Mouse (Mus musculus) limb, embryonic 13.5 days (tissue): ENCODE data around the gene Scarb2. TPM values are rescaled to one million over a fixed set of nuclear protein-coding genes. Genes with fewer than 3 reads are reported as not detected.

Source experiments
- ATAC-seq: fragments of 200-750 bp; cut with Nextera tagmentation; 2 replicates; pipeline ENCODE4 v1.8.0; 2017; ENCODE audit warnings: low read depth, moderate number of reproducible peaks, moderate TSS enrichment; ENCODE audit not compliant: low FRiP score
- H3K27ac ChIP-seq: fragments of 300-500 bp; sonication (generic); 2 replicates; pipeline ENCODE4 v1.5.1; 2015; ENCODE audit warnings: inconsistent platforms, mild to moderate bottlenecking, moderate library complexity
- H3K27me3 ChIP-seq: fragments of 300-500 bp; sonication (generic); 2 replicates; pipeline ENCODE4 v1.6.1; 2015; ENCODE audit warnings: mild to moderate bottlenecking, inconsistent platforms
- H3K36me3 ChIP-seq: fragments of 300-500 bp; sonication (generic); 2 replicates; pipeline ENCODE4 v1.6.1; 2015; ENCODE audit warnings: inconsistent platforms, mild to moderate bottlenecking, moderate library complexity
- H3K4me1 ChIP-seq: fragments of 300-500 bp; sonication (generic); 2 replicates; pipeline ENCODE4 v1.6.1; 2015; ENCODE audit warnings: inconsistent platforms
- H3K4me2 ChIP-seq: fragments of 300-500 bp; sonication (generic); replicated peaks from 2 replicates; pipeline ENCODE4 v1.6.1; 2015; ENCODE audit warnings: inconsistent platforms, mild to moderate bottlenecking, moderate library complexity
- H3K4me3 ChIP-seq: fragments of 300-500 bp; sonication (generic); 2 replicates; pipeline ENCODE4 v1.5.1; 2015; ENCODE audit warnings: moderate library complexity, mild to moderate bottlenecking, inconsistent platforms
- H3K9ac ChIP-seq: fragments of 300-500 bp; sonication (generic); 2 replicates; pipeline ENCODE4 v1.6.1; 2015; ENCODE audit warnings: mild to moderate bottlenecking, inconsistent platforms
- H3K9me3 ChIP-seq: fragments of 300-500 bp; sonication (generic); 2 replicates; pipeline ENCODE4 v1.6.1; 2016; ENCODE audit warnings: inconsistent platforms
- WGBS: fragments of 180-500 bp; shearing (Covaris S2); methylation state at CpG from one replicate; pipeline ENCODE4 v1.1.7; 2015; 5-methylcytosine and 5-hydroxymethylcytosine counted together
- polyA plus RNA-seq: library from polyadenylated mRNA; unstranded; fragments of >200 nt; fragmentation: Nextera tagmentation; extraction: Ambion mirVana; gene quantifications from 2 replicates; pipeline ENCODE4 v1.2.1, GENCODE M21; 2015

Scarb2 gene
- polyA plus RNA-seq, 1 experiment from 2014 or later: 12.2 TPM

DNA sequence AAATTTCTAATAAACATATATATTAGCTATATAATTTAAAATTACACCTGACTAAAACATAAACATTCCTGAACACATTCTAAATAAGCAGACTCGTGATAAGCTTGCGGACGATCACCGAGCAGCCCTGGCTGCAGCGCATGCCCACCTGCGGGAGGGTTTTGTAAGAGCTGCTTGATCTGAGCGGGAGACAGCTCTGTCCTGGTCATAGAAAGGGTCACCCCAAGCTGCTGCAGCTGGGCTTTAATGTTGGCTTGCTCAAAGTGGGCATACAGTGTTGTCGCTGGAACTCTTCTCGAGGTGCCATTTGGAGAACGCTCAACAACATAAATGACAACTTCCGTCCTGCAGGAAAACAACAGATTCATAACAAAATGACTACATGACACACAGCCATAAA is 82.5 kb downstream of the Scarb2 start:
- Histone ChIP-seq H3K9me3 (no peaks in the 10 kb centered on the region), H3K27me3 (no peaks in the 10 kb centered on the region), H3K4me1 (no peaks in the 10 kb centered on the region), H3K36me3 (peaks cover 84% of the 10 kb centered on the region), H3K4me3 (no peak overlapping the region), H3K4me2 (no peak overlapping the region), H3K9ac (no peak overlapping the region), H3K27ac (no peak overlapping the region)
- ATAC-seq: no peak
- 92% methylated on average over 11 of the region's 11 CpGs for WGBS

DNA sequence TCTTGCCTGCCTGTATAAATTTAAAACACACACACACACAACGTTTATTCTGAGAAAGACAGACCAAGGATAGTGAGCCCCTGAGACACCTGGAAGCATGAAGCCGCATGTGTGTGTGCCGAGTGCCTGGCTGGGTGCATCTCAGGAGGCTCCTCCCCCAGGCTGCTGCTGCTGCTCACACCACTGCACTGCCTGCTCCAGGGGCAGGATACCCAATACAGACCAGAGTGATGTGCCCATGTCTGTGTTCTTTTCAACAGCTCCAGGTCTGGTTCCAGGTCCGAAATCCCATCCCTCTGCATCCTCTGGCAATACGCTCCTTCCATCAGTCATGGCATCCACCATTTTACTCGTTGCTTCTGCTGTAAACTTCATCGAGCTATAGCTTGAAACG is 92.7 kb downstream of the Scarb2 start:
- Histone ChIP-seq H3K36me3 (peaks cover 42% of the 10 kb centered on the region), H3K27me3 (no peaks in the 10 kb centered on the region), H3K4me3 (no peak overlapping the region), H3K4me2 (no peak overlapping the region), H3K9ac (no peak overlapping the region), H3K9me3 (no peaks in the 10 kb centered on the region), H3K4me1 (no peaks in the 10 kb centered on the region), H3K27ac (no peak overlapping the region)
- no peak for ATAC-seq
- WGBS: 80% methylated on average over 8 of the region's 8 CpGs

DNA sequence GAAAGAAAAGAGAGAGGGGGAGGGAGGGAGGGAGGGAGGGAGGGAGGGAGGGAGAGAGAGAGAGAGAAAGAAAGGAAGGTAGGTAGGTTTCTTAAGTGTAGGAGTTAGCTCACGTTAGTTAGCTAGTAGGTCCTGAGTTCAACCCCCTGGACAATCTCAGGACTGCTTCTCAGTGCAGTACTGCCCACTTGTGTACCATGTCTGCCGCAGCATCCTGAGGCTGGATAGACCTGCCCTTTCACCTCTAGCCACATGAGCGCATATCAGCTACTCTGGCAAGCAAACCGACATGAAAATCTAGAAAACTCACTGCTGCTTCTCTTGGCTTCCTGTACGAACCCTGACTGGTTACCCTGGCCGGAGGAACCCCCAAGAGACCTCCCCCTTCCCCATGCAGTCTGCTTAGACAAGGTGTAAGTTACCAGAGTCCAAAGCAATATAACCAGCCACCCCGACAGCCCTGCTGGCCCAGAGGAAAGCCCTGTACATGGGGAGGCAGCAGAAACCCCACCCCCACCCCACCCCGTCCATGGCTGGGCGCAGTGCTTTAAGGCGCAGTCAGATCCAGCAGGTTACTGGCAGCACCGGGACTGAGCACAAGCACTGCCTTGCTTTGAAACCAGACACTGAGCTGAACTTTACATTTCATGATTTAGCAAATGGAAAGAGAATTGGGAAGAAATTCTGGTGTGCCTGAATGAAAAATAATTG is 93.2 kb downstream of the Scarb2 start:
- H3K36me3 ChIP-seq: peaks cover 39% of the 10 kb centered on the region
- H3K9me3 ChIP-seq: no peaks in the 10 kb centered on the region
- no peaks in the 10 kb centered on the region for H3K27me3 ChIP-seq
- no peaks in the 10 kb centered on the region for H3K4me1 ChIP-seq
- WGBS: 87% methylated on average over 11 of the region's 11 CpGs
- H3K4me3 ChIP-seq: no peak overlapping the region
- no peak overlapping the region for H3K27ac ChIP-seq
- no peak overlapping the region for H3K4me2 ChIP-seq
- H3K9ac ChIP-seq: no peak overlapping the region
- ATAC-seq: no peak

- Histone ChIP-seq H3K4me2 (no peak overlapping the region), H3K36me3 (peaks cover 23% of the 10 kb centered on the region), H3K27ac (no peak overlapping the region), H3K4me1 (no peaks in the 10 kb centered on the region), H3K9ac (no peak overlapping the region), H3K27me3 (no peaks in the 10 kb centered on the region), H3K9me3 (no peaks in the 10 kb centered on the region), H3K4me3 (no peak overlapping the region)
- 69% methylated on average over 7 of the region's 7 CpGs for WGBS
- ATAC-seq: no peak
Observed at GRCm38 (mm10) chr5:92411461-92412140, 95.0 kb downstream of the Scarb2 start.

DNA sequence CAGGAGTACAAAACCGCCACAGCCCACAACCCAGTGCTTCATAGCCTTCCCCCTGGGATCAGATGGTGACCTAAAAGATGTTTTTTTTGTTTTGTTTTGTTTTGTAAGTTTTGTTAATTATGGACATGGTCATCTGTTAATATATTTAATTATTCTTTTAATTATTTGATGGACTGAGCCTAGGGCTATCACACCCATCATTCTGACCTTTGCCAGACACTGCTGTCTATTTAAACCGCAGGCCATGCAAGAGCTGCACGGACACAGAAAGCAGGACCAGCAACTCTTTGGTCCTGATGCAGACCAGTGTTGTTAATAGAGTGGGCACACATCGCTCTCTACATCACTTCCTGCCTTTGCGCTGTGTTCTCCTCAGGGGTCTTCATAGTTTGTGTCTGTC is 96.1 kb downstream of the Scarb2 start:
- 80% methylated on average over 5 of the region's 5 CpGs for WGBS
- H3K9ac ChIP-seq: no peak overlapping the region
- H3K4me2 ChIP-seq: no peak overlapping the region
- no peak overlapping the region for H3K4me3 ChIP-seq
- no peaks in the 10 kb centered on the region for H3K9me3 ChIP-seq
- no peak overlapping the region for H3K27ac ChIP-seq
- H3K36me3 ChIP-seq: peaks cover 16% of the 10 kb centered on the region
- H3K27me3 ChIP-seq: no peaks in the 10 kb centered on the region
- no peaks in the 10 kb centered on the region for H3K4me1 ChIP-seq
- ATAC-seq: no peak

GRCm38 (mm10) chr5:92409361-92410155 is 97.1 kb downstream of the Scarb2 start:
- no peak overlapping the region for H3K27ac ChIP-seq
- 74% methylated on average over 9 of the region's 9 CpGs for WGBS
- H3K4me3 ChIP-seq: no peak overlapping the region
- H3K9ac ChIP-seq: no peak overlapping the region
- peaks cover 9% of the 10 kb centered on the region for H3K36me3 ChIP-seq
- H3K27me3 ChIP-seq: no peaks in the 10 kb centered on the region
- H3K4me1 ChIP-seq: no peaks in the 10 kb centered on the region; the same call in 1 of the 2 replicates
- H3K9me3 ChIP-seq: no peaks in the 10 kb centered on the region
- H3K4me2 ChIP-seq: no peak overlapping the region
- no peak for ATAC-seq

GRCm38 (mm10) chr5:92404400-92404678 is 102.3 kb downstream of the Scarb2 start:
- no peaks in the 10 kb centered on the region for H3K36me3 ChIP-seq
- no peaks in the 10 kb centered on the region for H3K27me3 ChIP-seq
- H3K4me3 ChIP-seq: no peak overlapping the region
- peaks cover 11% of the 10 kb centered on the region for H3K4me1 ChIP-seq
- WGBS: 12% methylated on average over 2 of the region's 2 CpGs
- H3K27ac ChIP-seq: no peak overlapping the region
- no peak for ATAC-seq
- 0 out of 2 replicates have a peak overlapping the region, but pooled peaks have one; percentile 7 for H3K4me2 ChIP-seq
- H3K9ac ChIP-seq: no peak overlapping the region
- no peaks in the 10 kb centered on the region for H3K9me3 ChIP-seq

DNA sequence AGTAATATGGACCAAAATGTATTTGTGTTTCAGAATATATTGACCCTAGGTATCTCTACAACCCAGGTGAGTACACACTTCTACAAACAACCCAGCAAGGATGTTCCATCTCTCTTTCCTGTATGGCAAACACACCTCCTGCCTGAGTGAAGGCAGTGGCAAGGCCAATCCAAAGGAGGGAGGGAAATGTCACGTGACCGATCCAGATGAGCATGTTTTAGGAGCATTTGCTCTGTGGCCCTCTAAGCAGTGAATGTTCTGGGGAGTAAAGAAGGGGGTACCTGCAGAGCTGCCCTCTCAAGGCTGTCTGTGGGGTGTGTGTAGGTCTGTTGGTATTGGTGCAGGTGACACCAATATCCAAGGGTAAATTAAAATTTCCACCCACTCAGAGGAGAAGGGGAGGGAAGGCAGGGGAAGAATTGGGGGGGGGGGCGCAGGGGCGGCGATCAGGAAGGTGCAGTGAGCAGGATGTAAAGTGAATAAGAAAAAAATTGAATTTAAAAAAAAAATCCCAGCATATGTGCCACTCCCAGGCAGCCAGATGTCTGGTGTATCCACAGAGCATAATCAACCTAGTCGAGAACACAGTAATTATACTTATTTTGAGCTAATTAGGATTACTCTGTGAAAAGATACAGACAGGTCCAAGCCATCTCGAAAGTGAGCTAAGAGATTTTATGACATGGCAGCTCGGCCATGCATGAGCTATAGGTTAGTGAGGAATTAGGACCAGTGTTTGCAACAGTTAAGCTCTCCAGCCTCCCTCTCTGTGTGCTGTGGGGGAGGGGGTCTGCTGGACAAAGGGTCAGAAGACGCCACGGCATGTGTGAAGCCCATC is 102.9 kb downstream of the Scarb2 start:
- H3K27me3 ChIP-seq: no peaks in the 10 kb centered on the region
- 35% methylated on average over 10 of the region's 10 CpGs for WGBS
- no peaks in the 10 kb centered on the region for H3K9me3 ChIP-seq
- peak; percentile 59; the same call in 1 of the 2 replicates for ATAC-seq
- no peak overlapping the region for H3K4me3 ChIP-seq
- no peak overlapping the region for H3K9ac ChIP-seq
- peaks cover 11% of the 10 kb centered on the region for H3K4me1 ChIP-seq
- 0 out of 2 replicates have a peak overlapping the region, but pooled peaks have one; percentile 7 for H3K4me2 ChIP-seq
- H3K36me3 ChIP-seq: no peaks in the 10 kb centered on the region
- H3K27ac ChIP-seq: no peak overlapping the region

DNA sequence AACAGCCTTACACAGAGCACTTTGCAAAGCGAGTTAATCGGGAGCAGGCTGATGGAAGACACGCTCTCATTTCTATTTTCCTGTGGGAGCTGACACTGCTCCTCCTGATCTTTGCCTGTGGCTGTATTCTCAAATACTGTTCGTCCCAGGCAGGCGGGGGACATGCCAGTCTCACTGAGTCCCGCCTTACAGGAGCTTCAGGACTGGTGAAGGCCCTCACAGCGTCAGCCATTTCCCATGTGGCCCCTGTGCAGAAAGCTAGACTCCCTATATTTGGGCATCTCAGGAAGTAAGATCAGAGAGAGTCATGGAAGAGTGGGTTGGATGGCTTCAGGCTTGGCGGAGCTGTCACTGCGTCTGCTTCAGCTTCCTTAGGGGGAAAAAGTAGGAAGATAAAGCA is 103.8 kb downstream of the Scarb2 start:
- Histone ChIP-seq H3K27me3 (no peaks in the 10 kb centered on the region), H3K27ac (no peak overlapping the region), H3K4me1 (peaks cover 11% of the 10 kb centered on the region), H3K9ac (no peak overlapping the region), H3K4me2 (no peak overlapping the region), H3K4me3 (no peak overlapping the region), H3K9me3 (no peaks in the 10 kb centered on the region), H3K36me3 (no peaks in the 10 kb centered on the region)
- WGBS: 80% methylated on average over 9 of the region's 9 CpGs
- no peak for ATAC-seq

GRCm38 (mm10) chr5:92398153-92398552 is 108.5 kb downstream of the Scarb2 start:
- ATAC-seq: peak; percentile 86; the same call in 1 of the 2 replicates
- Histone ChIP-seq H3K27ac (no peak overlapping the region), H3K9me3 (no peaks in the 10 kb centered on the region)

GRCm38 (mm10) chr5:92396476-92396875 is 110.2 kb downstream of the Scarb2 start:
- Histone ChIP-seq H3K9ac (no peak overlapping the region), H3K9me3 (no peaks in the 10 kb centered on the region), H3K27ac (no peak overlapping the region), H3K27me3 (peaks cover 27% of the 10 kb centered on the region), H3K4me1 (no peaks in the 10 kb centered on the region), H3K4me2 (no peak overlapping the region), H3K36me3 (no peaks in the 10 kb centered on the region), H3K4me3 (no peak overlapping the region)
- ATAC-seq: no peak
- 90% methylated on average over 6 of the region's 6 CpGs for WGBS

More at GRCm38 (mm10) chr5:92398153-92398552, 108.5 kb downstream of the Scarb2 start:
- Histone ChIP-seq H3K36me3 (no peaks in the 10 kb centered on the region), H3K27me3 (peaks cover 10% of the 10 kb centered on the region), H3K4me2 (no peak overlapping the region), H3K4me3 (no peak overlapping the region), H3K4me1 (no peaks in the 10 kb centered on the region), H3K9ac (no peak overlapping the region)
- WGBS: 24% methylated on average over 5 of the region's 5 CpGs
